Mouse (Mus musculus) lung, postnatal 0 days (tissue): ENCODE data around the gene Nudt8.
"Not testable (repeated sequence)": the region's sequence is repeated elsewhere in the genome, so short reads cannot be mapped to it uniquely, and the experiment has no call there.

Experiments used
- CTCF ChIP-seq: IDR thresholded peaks from 2 replicates; pipeline ENCODE4 v1.5.1; 2016; ENCODE audit warnings: antibody characterized with exemption, mild to moderate bottlenecking
- EP300 ChIP-seq: IDR thresholded peaks from 2 replicates; pipeline ENCODE4 v1.6.1; 2016; ENCODE audit warnings: antibody characterized with exemption, mild to moderate bottlenecking, control low read depth

GRCm38 (mm10) chr19:3961805-3962204 is 38.6 kb upstream of the Nudt8 start:
- TF ChIP-seq CTCF, EP300: not testable (repeated sequence)
